Comparison of ENCODE assay signal across 9 mouse cellular contexts in the genomic region with DNA sequence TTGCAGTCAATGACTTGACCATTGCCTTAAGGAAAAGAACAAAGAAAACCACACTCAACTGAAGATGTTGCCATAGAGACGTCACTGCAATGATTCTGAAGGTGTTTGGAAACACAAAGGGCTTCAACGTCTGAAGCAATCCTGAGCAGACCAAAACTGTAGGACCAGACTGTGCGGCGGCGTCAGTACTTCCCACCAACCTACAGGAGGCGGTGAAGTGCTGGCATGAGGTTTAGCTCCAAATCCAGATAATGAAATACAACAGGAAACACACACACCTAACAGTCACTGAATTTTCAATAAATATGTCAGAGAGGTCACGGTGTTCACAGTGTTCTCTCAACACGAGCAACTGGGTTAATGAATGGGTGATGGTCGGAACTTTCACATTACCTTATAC. TPM values are rescaled to one million over a fixed set of nuclear protein-coding genes. Genes with fewer than 3 reads are reported as not detected.
A peak's percentile ranks its signal among the peaks of the same experiment; 100 is the strongest.
DNase-seq lines count a peak whose midpoint lies in the region; ATAC-seq lines count a peak whose summit lies in the region.
"Had no signal": no experiment of that assay in that cellular context is flagged by ENCODE, and none has a peak within 500 bp of the region (broad histone marks: within the 10 kb centered on the region; RNA-seq: fewer than 3 reads in every experiment).

No protein-coding gene starts in this region.

- H3K4me3 ChIP-seq in neural tube, embryonic 15.5 days (replicated peaks), result no peak overlapping the region
- no peak overlapping the region for H3K4me3 ChIP-seq in forebrain, embryonic 10.5 days
- H3K4me3 ChIP-seq: limb, embryonic 13.5 days had no signal

- no peak overlapping the region for H3K4me2 ChIP-seq in neural tube, embryonic 15.5 days
- H3K4me2 ChIP-seq: limb, embryonic 13.5 days had no signal

- peak; percentile 23 for DNase-seq in adrenal gland, postnatal 10 days
- no peak for DNase-seq in adrenal gland, postnatal 4 days (ENCODE audit: low spot score in 2 of 2)
- peak; percentile 24 to 25 for DNase-seq in left cerebral cortex, adult 18-20 months (ENCODE audit: low spot score in 2 of 2)
- DNase-seq in left cerebral cortex, adult 8-10 months (ENCODE audit: low spot score in 2 of 2), result no peak
- DNase-seq in forebrain, embryonic 10.5 days (ENCODE audit: extremely low spot score, low spot score), result no peak

- H3K36me3 ChIP-seq in neural tube, embryonic 15.5 days, result peaks cover 3% of the 10 kb centered on the region; the same call in 1 of the 2 replicates
- H3K36me3 ChIP-seq in forebrain, embryonic 10.5 days (replicated peaks), result no peaks in the 10 kb centered on the region

- no peak overlapping the region for H3K9ac ChIP-seq in neural tube, embryonic 15.5 days (replicated peaks)
- H3K9ac ChIP-seq: limb, embryonic 13.5 days had no signal

- H3K9me3 ChIP-seq in neural tube, embryonic 15.5 days (replicated peaks), result no peaks in the 10 kb centered on the region
- no peaks in the 10 kb centered on the region for H3K9me3 ChIP-seq in forebrain, embryonic 10.5 days
- H3K9me3 ChIP-seq: limb, embryonic 13.5 days had no signal

- H3K27ac ChIP-seq in neural tube, embryonic 15.5 days (replicated peaks), result no peak overlapping the region
- H3K27ac ChIP-seq in forebrain, embryonic 10.5 days, result no peak overlapping the region
- H3K27ac ChIP-seq: limb, embryonic 13.5 days had no signal

- 78% methylated on average over 9 of the region's 9 CpGs for WGBS in neural tube, embryonic 15.5 days
- WGBS in forebrain, embryonic 10.5 days, result 83% methylated on average over 9 of the region's 9 CpGs

- H3K27me3 ChIP-seq in neural tube, embryonic 15.5 days (replicated peaks), result no peaks in the 10 kb centered on the region
- no peaks in the 10 kb centered on the region for H3K27me3 ChIP-seq in forebrain, embryonic 10.5 days (ENCODE audit: poor library complexity, severe bottlenecking)
- H3K27me3 ChIP-seq: limb, embryonic 13.5 days had no signal

- no peaks in the 10 kb centered on the region for H3K4me1 ChIP-seq in neural tube, embryonic 15.5 days
- H3K4me1 ChIP-seq in forebrain, embryonic 10.5 days, result no peaks in the 10 kb centered on the region; the same call in 1 of the 2 replicates

- ATAC-seq in hematopoietic stem cell, adult 5-6 weeks (replicated peaks in 1 of 2; ENCODE audit: insufficient read depth in 1 of 2, low FRiP score in 2 of 2, low TSS enrichment in 1 of 2, low read depth in 1 of 2, poor library complexity in 2 of 2, severe bottlenecking in 2 of 2), result peak; percentile 71 to 78
- peak; percentile 90 for ATAC-seq in monocyte, adult 5-6 weeks (replicated peaks; ENCODE audit: insufficient number of reproducible peaks, low FRiP score, low TSS enrichment, poor library complexity, severe bottlenecking)
- no peak for ATAC-seq in neural tube, embryonic 15.5 days (ENCODE audit: low FRiP score)

RNA-seq across cellular contexts. Expression of a gene that starts 49.1 kb away (rescaled TPM):
- 10 to 100 TPM; 60.7 to 62.2 TPM for total RNA-seq in adrenal gland, postnatal 10 days (2021)
- 10 to 100 TPM; 78.9 to 80.4 TPM for total RNA-seq in adrenal gland, postnatal 4 days (2021)
- total RNA-seq in left cerebral cortex, adult 18-20 months (2021), result 10 to 100 TPM; 58.5 to 59.5 TPM
- total RNA-seq in left cerebral cortex, adult 8-10 months (2022), result 10 to 100 TPM; 52.7 to 71.7 (median 57.1) TPM
- total RNA-seq in hematopoietic stem cell, adult 5-6 weeks (2017), result 33.2 and 56.7 TPM in 2 replicates
- total RNA-seq in monocyte, adult 5-6 weeks (2017), result 44.4 to 92.7 TPM (median 89.0 TPM) in 3 replicates
- polyA plus RNA-seq in neural tube, embryonic 15.5 days (2015; fragmentation: Nextera tagmentation; extraction: Ambion mirVana), result 118 and 123 TPM in 2 replicates
- polyA plus RNA-seq in forebrain, embryonic 10.5 days (2016; fragmentation: Nextera tagmentation; extraction: Ambion mirVana), result 113 and 122 TPM in 2 replicates

RNA-seq across cellular contexts. Expression of a gene that starts 49.2 kb away (rescaled TPM):
- total RNA-seq in adrenal gland, postnatal 10 days (2021), result 100 to 1,000 TPM in 1 of 2 experiments, 10 to 100 TPM in 1; 85.2 to 102 TPM
- 10 to 100 TPM; 78.0 to 78.9 TPM for total RNA-seq in adrenal gland, postnatal 4 days (2021)
- 10 to 100 TPM; 66.0 to 66.1 TPM for total RNA-seq in left cerebral cortex, adult 18-20 months (2021)
- 10 to 100 TPM; 63.5 to 76.8 (median 70.0) TPM for total RNA-seq in left cerebral cortex, adult 8-10 months (2022)
- total RNA-seq in hematopoietic stem cell, adult 5-6 weeks (2017), result 63.6 and 78.6 TPM in 2 replicates
- 54.1 to 70.6 TPM (median 66.7 TPM) in 3 replicates for total RNA-seq in monocyte, adult 5-6 weeks (2017)
- polyA plus RNA-seq in neural tube, embryonic 15.5 days (2015; fragmentation: Nextera tagmentation; extraction: Ambion mirVana), result 59.6 and 62.3 TPM in 2 replicates
- 62.4 and 64.3 TPM in 2 replicates for polyA plus RNA-seq in forebrain, embryonic 10.5 days (2016; fragmentation: Nextera tagmentation; extraction: Ambion mirVana)

Comparison
In these comparisons a context has a peak if more than half of its experiments do, and no peak if none do; other contexts are left out.
1. DNase-seq: peak in adrenal gland, postnatal 10 days (single experiment) and left cerebral cortex, adult 18-20 months (2 of 2); none in adrenal gland, postnatal 4 days (0 of 2), left cerebral cortex, adult 8-10 months (0 of 2) and forebrain, embryonic 10.5 days (single experiment).